Mouse (Mus musculus): ENCODE measurements around the gene Gkap1.
A peak's percentile ranks its signal among the peaks of the same experiment; 100 is the strongest.

Gkap1 gene

GRCm38 (mm10) chr13:58275599-58275998, at the start of gene Gkap1:
Gene Gkap1 (minus strand): TSS chr13:58275699.
- no peak for DNase-seq (ENCODE audit: low read depth, low spot score)
- H3K27me3 ChIP-seq (ENCODE audit: control insufficient read depth, insufficient read depth, low read length, poor library complexity, severe bottlenecking), result peaks cover 6% of the 10 kb centered on the region; the same call in 1 of the 2 replicates
- no peaks in the 10 kb centered on the region for H3K36me3 ChIP-seq (ENCODE audit: control insufficient read depth, insufficient read depth, low read length, poor library complexity, severe bottlenecking)

GRCm38 (mm10) chr13:58317768-58318167, 42.3 kb upstream of the Gkap1 start:
- DNase-seq (ENCODE audit: low read depth, low spot score), result no peak
- H3K27me3 ChIP-seq (ENCODE audit: control insufficient read depth, insufficient read depth, low read length, poor library complexity, severe bottlenecking), result no peaks in the 10 kb centered on the region
- H3K36me3 ChIP-seq (ENCODE audit: control insufficient read depth, insufficient read depth, low read length, poor library complexity, severe bottlenecking), result no peaks in the 10 kb centered on the region

- no peaks in the 10 kb centered on the region for H3K27me3 ChIP-seq (ENCODE audit: control insufficient read depth, insufficient read depth, low read length, poor library complexity, severe bottlenecking)
- no peaks in the 10 kb centered on the region for H3K36me3 ChIP-seq (ENCODE audit: control insufficient read depth, insufficient read depth, low read length, poor library complexity, severe bottlenecking)
- DNase-seq (ENCODE audit: low read depth, low spot score), result no peak
Measured at GRCm38 (mm10) chr13:58314991-58315390, 39.5 kb upstream of the Gkap1 start.

GRCm38 (mm10) chr13:58313758-58314157, 38.3 kb upstream of the Gkap1 start:
- Histone ChIP-seq H3K36me3 (ENCODE audit: control insufficient read depth, insufficient read depth, low read length, poor library complexity, severe bottlenecking) (no peaks in the 10 kb centered on the region), H3K27me3 (ENCODE audit: control insufficient read depth, insufficient read depth, low read length, poor library complexity, severe bottlenecking) (no peaks in the 10 kb centered on the region)
- DNase-seq (ENCODE audit: low read depth, low spot score), result no peak

- Histone ChIP-seq H3K36me3 (ENCODE audit: control insufficient read depth, insufficient read depth, low read length, poor library complexity, severe bottlenecking) (no peaks in the 10 kb centered on the region), H3K27me3 (ENCODE audit: control insufficient read depth, insufficient read depth, low read length, poor library complexity, severe bottlenecking) (no peaks in the 10 kb centered on the region)
- no peak for DNase-seq (ENCODE audit: low read depth, low spot score)
Measured at GRCm38 (mm10) chr13:58311351-58311750, 35.9 kb upstream of the Gkap1 start.

- no peak for DNase-seq (ENCODE audit: low read depth, low spot score)
- H3K27me3 ChIP-seq (ENCODE audit: control insufficient read depth, insufficient read depth, low read length, poor library complexity, severe bottlenecking), result no peaks in the 10 kb centered on the region
- no peaks in the 10 kb centered on the region for H3K36me3 ChIP-seq (ENCODE audit: control insufficient read depth, insufficient read depth, low read length, poor library complexity, severe bottlenecking)
Measured at GRCm38 (mm10) chr13:58309499-58309898, 34.0 kb upstream of the Gkap1 start.

GRCm38 (mm10) chr13:58307453-58307852, 32.0 kb upstream of the Gkap1 start:
- no peak for DNase-seq (ENCODE audit: low read depth, low spot score)
- no peaks in the 10 kb centered on the region for H3K36me3 ChIP-seq (ENCODE audit: control insufficient read depth, insufficient read depth, low read length, poor library complexity, severe bottlenecking)
- H3K27me3 ChIP-seq (ENCODE audit: control insufficient read depth, insufficient read depth, low read length, poor library complexity, severe bottlenecking), result no peaks in the 10 kb centered on the region

- Histone ChIP-seq H3K27me3 (ENCODE audit: control insufficient read depth, insufficient read depth, low read length, poor library complexity, severe bottlenecking) (no peaks in the 10 kb centered on the region), H3K36me3 (ENCODE audit: control insufficient read depth, insufficient read depth, low read length, poor library complexity, severe bottlenecking) (no peaks in the 10 kb centered on the region)
- no peak for DNase-seq (ENCODE audit: low read depth, low spot score)
Measured at GRCm38 (mm10) chr13:58305230-58305629, 29.7 kb upstream of the Gkap1 start.

GRCm38 (mm10) chr13:58302421-58303145, 27.1 kb upstream of the Gkap1 start:
- Histone ChIP-seq H3K27me3 (ENCODE audit: control insufficient read depth, insufficient read depth, low read length, poor library complexity, severe bottlenecking) (no peaks in the 10 kb centered on the region), H3K36me3 (ENCODE audit: control insufficient read depth, insufficient read depth, low read length, poor library complexity, severe bottlenecking) (no peaks in the 10 kb centered on the region)
- no peak for DNase-seq (ENCODE audit: low read depth, low spot score)

GRCm38 (mm10) chr13:58301961-58302360, 26.5 kb upstream of the Gkap1 start:
- Histone ChIP-seq H3K27me3 (ENCODE audit: control insufficient read depth, insufficient read depth, low read length, poor library complexity, severe bottlenecking) (no peaks in the 10 kb centered on the region), H3K36me3 (ENCODE audit: control insufficient read depth, insufficient read depth, low read length, poor library complexity, severe bottlenecking) (no peaks in the 10 kb centered on the region)
- no peak for DNase-seq (ENCODE audit: low read depth, low spot score)

- no peaks in the 10 kb centered on the region for H3K27me3 ChIP-seq (ENCODE audit: control insufficient read depth, insufficient read depth, low read length, poor library complexity, severe bottlenecking)
- no peaks in the 10 kb centered on the region for H3K36me3 ChIP-seq (ENCODE audit: control insufficient read depth, insufficient read depth, low read length, poor library complexity, severe bottlenecking)
- DNase-seq (ENCODE audit: low read depth, low spot score), result no peak
Measured at GRCm38 (mm10) chr13:58298756-58299155, 23.3 kb upstream of the Gkap1 start.

- DNase-seq (ENCODE audit: low read depth, low spot score), result no peak
- Histone ChIP-seq H3K36me3 (ENCODE audit: control insufficient read depth, insufficient read depth, low read length, poor library complexity, severe bottlenecking) (no peaks in the 10 kb centered on the region), H3K27me3 (ENCODE audit: control insufficient read depth, insufficient read depth, low read length, poor library complexity, severe bottlenecking) (no peaks in the 10 kb centered on the region)
Measured at GRCm38 (mm10) chr13:58295582-58295981, 20.1 kb upstream of the Gkap1 start.

- Histone ChIP-seq H3K36me3 (ENCODE audit: control insufficient read depth, insufficient read depth, low read length, poor library complexity, severe bottlenecking) (no peaks in the 10 kb centered on the region), H3K27me3 (ENCODE audit: control insufficient read depth, insufficient read depth, low read length, poor library complexity, severe bottlenecking) (no peaks in the 10 kb centered on the region)
- DNase-seq (ENCODE audit: low read depth, low spot score), result no peak
Measured at GRCm38 (mm10) chr13:58292811-58293210, 17.3 kb upstream of the Gkap1 start.

GRCm38 (mm10) chr13:58289308-58289707, 13.8 kb upstream of the Gkap1 start:
- no peaks in the 10 kb centered on the region for H3K36me3 ChIP-seq (ENCODE audit: control insufficient read depth, insufficient read depth, low read length, poor library complexity, severe bottlenecking)
- DNase-seq (ENCODE audit: low read depth, low spot score), result peak; percentile 30
- H3K27me3 ChIP-seq (ENCODE audit: control insufficient read depth, insufficient read depth, low read length, poor library complexity, severe bottlenecking), result no peaks in the 10 kb centered on the region

- no peaks in the 10 kb centered on the region for H3K36me3 ChIP-seq (ENCODE audit: control insufficient read depth, insufficient read depth, low read length, poor library complexity, severe bottlenecking)
- H3K27me3 ChIP-seq (ENCODE audit: control insufficient read depth, insufficient read depth, low read length, poor library complexity, severe bottlenecking), result no peaks in the 10 kb centered on the region
- peak; percentile 87 for DNase-seq (ENCODE audit: low read depth, low spot score)
Measured at GRCm38 (mm10) chr13:58287822-58288221, 12.3 kb upstream of the Gkap1 start.

GRCm38 (mm10) chr13:58283466-58283865, 8.0 kb upstream of the Gkap1 start:
- DNase-seq (ENCODE audit: low read depth, low spot score), result no peak
- H3K27me3 ChIP-seq (ENCODE audit: control insufficient read depth, insufficient read depth, low read length, poor library complexity, severe bottlenecking), result no peaks in the 10 kb centered on the region

More at GRCm38 (mm10) chr13:58283466-58283865, 8.0 kb upstream of the Gkap1 start:
- no peaks in the 10 kb centered on the region for H3K36me3 ChIP-seq (ENCODE audit: control insufficient read depth, insufficient read depth, low read length, poor library complexity, severe bottlenecking)

All from splenic B cell, adult 2 months (primary cell).